Mouse (Mus musculus): ENCODE measurements at regions not wholly inside any gene's neighbourhood (a gene's known extent, or its start where the extent isn't known, plus 50 kb on each side); places are given as distances from the start of the nearest gene placed in this dataset.

DNA sequence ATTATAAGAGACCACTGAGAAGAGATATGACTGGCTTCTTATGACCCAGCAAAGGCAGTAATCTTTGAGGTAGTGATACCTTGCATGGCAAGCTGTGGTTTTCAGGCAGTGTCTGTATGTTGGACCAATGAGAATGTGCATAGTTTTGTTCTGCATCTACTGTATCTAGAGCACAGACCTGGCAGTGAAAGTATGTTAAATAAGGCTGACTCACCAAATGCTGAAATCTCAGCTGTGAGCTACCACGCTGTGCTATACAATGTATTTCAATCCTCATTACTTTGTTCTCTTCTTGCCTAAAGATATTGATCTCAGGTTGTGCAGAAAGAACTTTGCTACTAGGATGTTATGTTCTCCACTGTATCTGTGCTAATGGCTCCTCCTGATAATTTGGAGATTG lies 83.9 kb upstream of the Zfp827 start:
- TF ChIP-seq GATA1 (IDR thresholded peaks at IDR 0.05; ENCODE audit: borderline replicate concordance, low read length) (no peak), CTCF (IDR thresholded peaks at IDR 0.05; ENCODE audit: low read depth, low read length) (no peak), POLR2AphosphoS5 (IDR thresholded peaks at IDR 0.05; ENCODE audit: insufficient replicate concordance, low read depth, low read length) (no peak), GATA2 (IDR thresholded peaks at IDR 0.05; ENCODE audit: borderline replicate concordance, low read depth, low read length) (no peak), TAL1 (conservative IDR thresholded peaks at IDR 0.05; ENCODE audit: low read depth, low read length) (no peak)
- H3K36me3 ChIP-seq (replicated peaks) = no peaks in the 10 kb centered on the region
- no peak overlapping the region for H3K4me3 ChIP-seq (ENCODE audit: low read depth, low read length)
- no peaks in the 10 kb centered on the region for H3K9me3 ChIP-seq (replicated peaks)
- ATAC-seq (ENCODE audit: extremely low read depth, insufficient number of reproducible peaks, low FRiP score, poor library complexity, severe bottlenecking) (no peak), DNase-seq (ENCODE audit: low spot score) (no peak)
- peaks cover 7% of the 10 kb centered on the region for H3K27me3 ChIP-seq (ENCODE audit: insufficient read depth, low read length)
- H3K4me1 ChIP-seq (ENCODE audit: insufficient read depth, low read depth, low read length) = no peaks in the 10 kb centered on the region

DNA sequence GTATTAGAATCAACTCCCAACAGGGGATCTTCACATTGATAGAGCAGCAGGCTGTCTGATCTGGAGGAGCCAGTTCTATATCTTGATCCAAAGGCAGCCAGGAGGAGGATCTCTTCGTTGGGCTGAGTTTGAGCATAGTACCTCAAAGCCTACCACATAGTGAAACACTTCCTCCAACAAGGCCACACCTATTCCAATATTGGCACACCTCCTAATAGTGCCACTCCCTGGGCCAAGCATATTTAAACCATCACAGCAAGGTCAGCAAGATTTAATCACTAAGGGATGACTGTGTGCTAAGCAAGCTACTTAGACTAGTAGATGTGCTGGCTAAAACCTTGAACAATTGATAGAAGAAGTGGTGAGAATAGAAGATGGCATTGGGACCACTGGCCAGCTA lies 82.6 kb upstream of the Zfp827 start:
- Histone ChIP-seq H3K9me3 (replicated peaks) (no peaks in the 10 kb centered on the region), H3K4me3 (ENCODE audit: low read depth, low read length) (no peak overlapping the region), H3K36me3 (replicated peaks) (no peaks in the 10 kb centered on the region), H3K4me1 (ENCODE audit: insufficient read depth, low read depth, low read length) (no peaks in the 10 kb centered on the region), H3K27me3 (ENCODE audit: insufficient read depth, low read length) (peaks cover 7% of the 10 kb centered on the region)
- DNase-seq (ENCODE audit: low spot score) (no peak), ATAC-seq (ENCODE audit: extremely low read depth, insufficient number of reproducible peaks, low FRiP score, poor library complexity, severe bottlenecking) (no peak)
- no peak for TF ChIP-seq POLR2AphosphoS5 (IDR thresholded peaks at IDR 0.05; ENCODE audit: insufficient replicate concordance, low read depth, low read length)
- TF ChIP-seq GATA2 (IDR thresholded peaks at IDR 0.05; ENCODE audit: borderline replicate concordance, low read depth, low read length) = no peak
- no peak for TF ChIP-seq GATA1 (IDR thresholded peaks at IDR 0.05; ENCODE audit: borderline replicate concordance, low read length)
- no peak for TF ChIP-seq CTCF (IDR thresholded peaks at IDR 0.05; ENCODE audit: low read depth, low read length)
- no peak for TF ChIP-seq TAL1 (conservative IDR thresholded peaks at IDR 0.05; ENCODE audit: low read depth, low read length)

DNA sequence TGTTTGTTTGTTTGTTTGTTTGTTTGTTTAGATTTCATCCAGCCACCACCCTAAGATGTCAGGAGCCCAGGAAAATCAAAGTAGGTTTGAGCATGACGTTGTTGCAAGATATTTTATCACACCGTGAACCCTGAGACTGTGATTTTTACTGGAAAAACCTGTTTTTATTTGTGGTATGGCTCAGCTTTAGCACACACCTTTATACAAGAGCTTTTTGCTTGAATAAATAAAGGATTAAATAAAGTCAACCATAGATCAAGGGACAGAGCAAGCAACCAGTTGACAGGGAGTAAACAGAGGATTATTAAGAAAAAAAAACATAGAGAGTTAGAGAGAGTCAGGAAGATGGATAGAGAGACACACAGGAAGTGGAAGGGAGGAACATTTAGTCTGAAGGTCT lies 82.2 kb upstream of the Zfp827 start:
- H3K36me3 ChIP-seq (replicated peaks) = no peaks in the 10 kb centered on the region
- no peak for ATAC-seq (ENCODE audit: extremely low read depth, insufficient number of reproducible peaks, low FRiP score, poor library complexity, severe bottlenecking)
- no peaks in the 10 kb centered on the region for H3K4me1 ChIP-seq (ENCODE audit: insufficient read depth, low read depth, low read length)
- H3K4me3 ChIP-seq (ENCODE audit: low read depth, low read length) = no peak overlapping the region
- no peak for DNase-seq (ENCODE audit: low spot score)
- H3K9me3 ChIP-seq (replicated peaks) = no peaks in the 10 kb centered on the region
- peaks cover 7% of the 10 kb centered on the region for H3K27me3 ChIP-seq (ENCODE audit: insufficient read depth, low read length)
- TF ChIP-seq POLR2AphosphoS5 (IDR thresholded peaks at IDR 0.05; ENCODE audit: insufficient replicate concordance, low read depth, low read length) (no peak), GATA2 (IDR thresholded peaks at IDR 0.05; ENCODE audit: borderline replicate concordance, low read depth, low read length) (no peak), GATA1 (IDR thresholded peaks at IDR 0.05; ENCODE audit: borderline replicate concordance, low read length) (no peak), TAL1 (conservative IDR thresholded peaks at IDR 0.05; ENCODE audit: low read depth, low read length) (no peak), CTCF (IDR thresholded peaks at IDR 0.05; ENCODE audit: low read depth, low read length) (no peak)

DNA sequence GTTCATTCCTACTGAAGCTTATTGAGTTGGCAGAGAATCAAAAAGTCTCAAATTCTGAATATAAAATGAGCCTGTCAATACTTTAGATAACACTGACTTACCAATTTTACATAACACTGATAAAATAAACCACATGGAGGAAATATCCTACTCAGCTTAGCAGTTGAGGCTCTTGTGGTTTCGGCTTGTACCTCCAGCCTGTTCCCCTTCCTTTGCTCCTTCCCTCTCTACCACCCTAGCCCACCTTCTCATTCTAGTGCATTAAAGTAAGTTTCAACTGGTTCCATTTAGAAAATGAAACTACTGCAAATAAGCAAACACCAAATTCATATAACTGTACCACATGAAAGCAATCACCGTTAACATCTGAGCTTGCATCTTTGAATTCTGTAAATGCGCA lies 53.2 kb upstream of the Zfp827 start:
- H3K9me3 ChIP-seq (replicated peaks) = no peaks in the 10 kb centered on the region
- H3K4me1 ChIP-seq (ENCODE audit: insufficient read depth, low read depth, low read length) = no peaks in the 10 kb centered on the region
- ATAC-seq (ENCODE audit: extremely low read depth, insufficient number of reproducible peaks, low FRiP score, poor library complexity, severe bottlenecking) (no peak), DNase-seq (ENCODE audit: low spot score) (no peak)
- H3K4me3 ChIP-seq (ENCODE audit: low read depth, low read length) = no peak overlapping the region
- H3K27me3 ChIP-seq (ENCODE audit: insufficient read depth, low read length) = no peaks in the 10 kb centered on the region
- TF ChIP-seq TAL1 (conservative IDR thresholded peaks at IDR 0.05; ENCODE audit: low read depth, low read length) (no peak), POLR2AphosphoS5 (IDR thresholded peaks at IDR 0.05; ENCODE audit: insufficient replicate concordance, low read depth, low read length) (no peak), GATA1 (IDR thresholded peaks at IDR 0.05; ENCODE audit: borderline replicate concordance, low read length) (no peak), GATA2 (IDR thresholded peaks at IDR 0.05; ENCODE audit: borderline replicate concordance, low read depth, low read length) (no peak), CTCF (IDR thresholded peaks at IDR 0.05; ENCODE audit: low read depth, low read length) (no peak)
- no peaks in the 10 kb centered on the region for H3K36me3 ChIP-seq (replicated peaks)
